Mouse (Mus musculus) forebrain, embryonic 11.5 days (tissue): ENCODE measurements at regions not wholly inside any gene's neighbourhood (a gene's known extent, or its start where the extent isn't known, plus 50 kb on each side); places are given as distances from the start of the nearest gene placed in this dataset.

Experiments
- ATAC-seq: fragments of 200-750 bp; cut with Nextera tagmentation; replicated peaks from 2 replicates; pipeline ENCODE4 v1.8.0; 2017; ENCODE audit warnings: moderate TSS enrichment; ENCODE audit not compliant: low FRiP score
- DNase-seq: peaks from one replicate; pipeline ENCODE4 v3.0.0-alpha.2; 2017; ENCODE audit warnings: low spot score
- H3K27ac ChIP-seq: fragments of 300-500 bp; sonication (generic); 2 replicates; pipeline ENCODE4 v1.5.1; 2014; ENCODE audit warnings: low read depth, low read length
- H3K27me3 ChIP-seq: fragments of 300-500 bp; sonication (generic); 2 replicates; pipeline ENCODE4 v1.6.1; 2014; ENCODE audit warnings: mild to moderate bottlenecking, low read length, mixed read lengths; ENCODE audit not compliant: control insufficient read depth, insufficient read depth
- H3K36me3 ChIP-seq: fragments of 300-500 bp; sonication (generic); 2 replicates; pipeline ENCODE4 v1.6.1; 2014; ENCODE audit warnings: mild to moderate bottlenecking, low read length, moderate library complexity, mixed read lengths; ENCODE audit not compliant: control insufficient read depth, insufficient read depth
- H3K4me1 ChIP-seq: fragments of 300-500 bp; sonication (generic); replicated peaks from 2 replicates; pipeline ENCODE4 v1.6.1; 2014; ENCODE audit warnings: low read length, mixed read lengths; ENCODE audit not compliant: control insufficient read depth, insufficient read depth
- H3K4me2 ChIP-seq: fragments of 300-500 bp; sonication (generic); 2 replicates; pipeline ENCODE4 v1.6.1; 2014; ENCODE audit warnings: low read depth, mild to moderate bottlenecking, low read length, moderate library complexity, mixed read lengths; ENCODE audit not compliant: severe bottlenecking
- H3K4me3 ChIP-seq: fragments of 300-500 bp; sonication (generic); 2 replicates; pipeline ENCODE4 v1.5.1; 2014; ENCODE audit warnings: low read depth, low read length
- H3K9ac ChIP-seq: fragments of 300-500 bp; sonication (generic); 2 replicates; pipeline ENCODE4 v1.6.1; 2014; ENCODE audit warnings: low read length
- H3K9me3 ChIP-seq: fragments of 300-500 bp; sonication (generic); 2 replicates; pipeline ENCODE4 v1.6.1; 2016; ENCODE audit warnings: low read length, mixed read lengths; ENCODE audit not compliant: control insufficient read depth
- WGBS: fragments of 180-500 bp; shearing (Covaris S2); extraction: QIAGEN DNeasy Blood & Tissue Kit; methylation state at CpG from one replicate; pipeline ENCODE4 v1.1.7; 2014; 5-methylcytosine and 5-hydroxymethylcytosine counted together

GRCm38 (mm10) chr5:51799371-51800035 is 232.0 kb upstream of the Ppargc1a start:
- Histone ChIP-seq H3K4me1 (no peaks in the 10 kb centered on the region), H3K9me3 (no peaks in the 10 kb centered on the region), H3K27me3 (no peaks in the 10 kb centered on the region), H3K4me2 (no peak overlapping the region), H3K27ac (no peak overlapping the region), H3K36me3 (no peaks in the 10 kb centered on the region), H3K4me3 (no peak overlapping the region), H3K9ac (no peak overlapping the region)
- WGBS = 97% methylated on average over 6 of the region's 6 CpGs
- ATAC-seq = no peak
- no peak for DNase-seq

- H3K9ac ChIP-seq = no peak overlapping the region
- no peak overlapping the region for H3K4me3 ChIP-seq
- no peaks in the 10 kb centered on the region for H3K36me3 ChIP-seq
- H3K9me3 ChIP-seq = no peaks in the 10 kb centered on the region
- no peaks in the 10 kb centered on the region for H3K4me1 ChIP-seq
- H3K27me3 ChIP-seq = no peaks in the 10 kb centered on the region
- 65% methylated on average over 6 of the region's 6 CpGs for WGBS
- no peak overlapping the region for H3K27ac ChIP-seq
- ATAC-seq (no peak), DNase-seq (no peak)
- no peak overlapping the region for H3K4me2 ChIP-seq
Observed at GRCm38 (mm10) chr5:51794097-51794496, 226.6 kb upstream of the Ppargc1a start.

- ATAC-seq (no peak), DNase-seq (no peak)
- 71% methylated on average over 2 of the region's 2 CpGs for WGBS
- no peak overlapping the region for H3K4me2 ChIP-seq
- no peak overlapping the region for H3K27ac ChIP-seq
- no peak overlapping the region for H3K4me3 ChIP-seq
- H3K4me1 ChIP-seq = no peaks in the 10 kb centered on the region
- no peaks in the 10 kb centered on the region for H3K27me3 ChIP-seq
- H3K36me3 ChIP-seq = no peaks in the 10 kb centered on the region
- no peak overlapping the region for H3K9ac ChIP-seq
- no peaks in the 10 kb centered on the region for H3K9me3 ChIP-seq
Observed at GRCm38 (mm10) chr5:51792950-51793349, 225.4 kb upstream of the Ppargc1a start.

- Histone ChIP-seq H3K4me2 (no peak overlapping the region), H3K27me3 (no peaks in the 10 kb centered on the region), H3K9ac (no peak overlapping the region), H3K9me3 (no peaks in the 10 kb centered on the region), H3K27ac (no peak overlapping the region), H3K4me3 (no peak overlapping the region), H3K4me1 (no peaks in the 10 kb centered on the region), H3K36me3 (no peaks in the 10 kb centered on the region)
- DNase-seq (no peak), ATAC-seq (no peak)
- 63% methylated on average over 6 of the region's 6 CpGs for WGBS
Observed at GRCm38 (mm10) chr5:51788768-51789167, 221.2 kb upstream of the Ppargc1a start.

- ATAC-seq (no peak), DNase-seq (no peak)
- Histone ChIP-seq H3K27ac (no peak overlapping the region), H3K9ac (no peak overlapping the region), H3K9me3 (no peaks in the 10 kb centered on the region), H3K4me3 (no peak overlapping the region), H3K4me1 (no peaks in the 10 kb centered on the region), H3K36me3 (no peaks in the 10 kb centered on the region), H3K4me2 (no peak overlapping the region), H3K27me3 (no peaks in the 10 kb centered on the region)
- 87% methylated on average over 5 of the region's 5 CpGs for WGBS
Observed at GRCm38 (mm10) chr5:51783523-51783922, 216.0 kb upstream of the Ppargc1a start.

- Histone ChIP-seq H3K4me2 (no peak overlapping the region), H3K27me3 (no peaks in the 10 kb centered on the region), H3K4me3 (no peak overlapping the region), H3K27ac (no peak overlapping the region), H3K4me1 (no peaks in the 10 kb centered on the region), H3K9me3 (no peaks in the 10 kb centered on the region), H3K36me3 (no peaks in the 10 kb centered on the region), H3K9ac (no peak overlapping the region)
- no peak for ATAC-seq
- WGBS = 95% methylated on average over 9 of the region's 9 CpGs
- no peak for DNase-seq
Observed at GRCm38 (mm10) chr5:51783099-51783498, 215.6 kb upstream of the Ppargc1a start.

- H3K36me3 ChIP-seq = no peaks in the 10 kb centered on the region
- ATAC-seq = no peak
- no peaks in the 10 kb centered on the region for H3K9me3 ChIP-seq
- no peak for DNase-seq
- no peak overlapping the region for H3K9ac ChIP-seq
- no peak overlapping the region for H3K27ac ChIP-seq
- no peaks in the 10 kb centered on the region for H3K27me3 ChIP-seq
- H3K4me1 ChIP-seq = no peaks in the 10 kb centered on the region
- WGBS = 92% methylated on average over 9 of the region's 9 CpGs
- H3K4me3 ChIP-seq = no peak overlapping the region
- H3K4me2 ChIP-seq = no peak overlapping the region
Observed at GRCm38 (mm10) chr5:51775502-51776145, 208.1 kb upstream of the Ppargc1a start.

DNA sequence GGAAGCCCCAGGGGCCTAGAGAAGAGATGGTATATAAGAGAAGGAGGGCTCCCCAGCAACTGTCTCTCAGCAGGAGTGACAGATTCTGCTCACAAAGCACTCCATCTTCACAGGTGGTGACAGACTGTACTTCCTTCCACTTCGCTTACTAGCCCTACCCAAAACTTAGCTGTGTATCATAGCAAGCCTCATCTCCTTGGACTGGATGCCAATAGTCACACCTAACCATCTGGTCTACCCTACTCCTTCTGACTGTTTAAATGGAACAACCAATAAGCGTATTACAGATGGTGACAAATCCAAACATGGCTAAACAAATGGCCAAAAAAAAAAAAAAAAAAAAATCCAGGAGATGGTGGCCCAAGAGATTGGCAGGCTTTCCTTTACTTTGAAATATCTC is 204.1 kb upstream of the Ppargc1a start:
- no peak overlapping the region for H3K9ac ChIP-seq
- H3K9me3 ChIP-seq = no peaks in the 10 kb centered on the region
- H3K36me3 ChIP-seq = no peaks in the 10 kb centered on the region
- no peak overlapping the region for H3K4me3 ChIP-seq
- WGBS = 83% methylated on average over 2 of the region's 2 CpGs
- no peak for DNase-seq
- no peaks in the 10 kb centered on the region for H3K27me3 ChIP-seq
- ATAC-seq = no peak
- H3K27ac ChIP-seq = no peak overlapping the region
- H3K4me1 ChIP-seq = no peaks in the 10 kb centered on the region
- no peak overlapping the region for H3K4me2 ChIP-seq

GRCm38 (mm10) chr5:51766111-51766510 is 198.6 kb upstream of the Ppargc1a start:
- H3K4me1 ChIP-seq = no peaks in the 10 kb centered on the region

More at GRCm38 (mm10) chr5:51766111-51766510, 198.6 kb upstream of the Ppargc1a start:
- H3K9me3 ChIP-seq = no peaks in the 10 kb centered on the region
- H3K27ac ChIP-seq = no peak overlapping the region
- DNase-seq = no peak
- no peak overlapping the region for H3K9ac ChIP-seq
- no peaks in the 10 kb centered on the region for H3K36me3 ChIP-seq
- WGBS = 83% methylated on average over 3 of the region's 3 CpGs
- H3K4me2 ChIP-seq = no peak overlapping the region
- H3K27me3 ChIP-seq = no peaks in the 10 kb centered on the region
- H3K4me3 ChIP-seq = no peak overlapping the region
- ATAC-seq = no peak
